Mouse (Mus musculus) urinary bladder, postnatal 25 days (tissue): ENCODE measurements around the gene Mta1.

Source experiments
- DNase-seq: peaks from one replicate; pipeline ENCODE4 v3.0.0; 2022; ENCODE audit warnings: low spot score

Gene Mta1

DNA sequence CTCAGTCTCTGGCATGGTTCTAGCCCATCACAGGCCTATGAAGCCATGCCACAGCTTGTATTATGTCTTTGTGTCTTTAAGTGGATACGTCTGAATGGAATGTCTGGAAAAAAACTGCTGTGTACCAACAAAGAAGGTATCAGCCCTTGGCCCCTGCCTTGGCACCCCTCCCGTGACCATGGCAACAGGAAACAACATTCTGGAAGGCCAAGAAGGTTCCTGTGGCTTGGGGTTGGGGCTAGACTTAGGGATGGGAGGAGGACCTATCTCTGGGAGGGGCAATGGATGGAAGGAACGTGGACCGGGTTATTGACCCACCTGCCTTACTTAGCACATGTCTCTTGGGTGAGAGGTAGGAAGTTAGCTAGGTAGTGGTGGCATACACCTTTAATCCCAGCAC is 51.3 kb downstream of the Mta1 start:
- DNase-seq, result no peak

DNA sequence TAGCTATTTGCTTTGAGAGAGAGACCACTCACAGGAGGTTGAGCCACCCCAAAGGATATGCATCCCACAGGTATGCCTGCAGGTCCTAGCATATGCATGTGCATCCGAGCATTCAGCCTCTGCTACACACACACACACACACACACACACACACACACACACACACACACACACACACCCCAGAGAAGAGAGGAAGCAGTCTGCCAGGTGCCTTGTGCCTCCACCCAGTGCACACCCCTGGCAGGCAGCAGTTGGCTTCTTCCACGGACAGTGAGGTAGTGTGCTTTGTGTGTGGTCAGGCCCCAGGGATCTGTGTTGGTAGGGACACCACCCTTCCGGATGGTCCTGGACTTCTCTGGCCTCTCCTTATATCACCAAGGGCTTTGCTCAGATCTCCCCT is 51.8 kb downstream of the Mta1 start:
- no peak for DNase-seq

DNA sequence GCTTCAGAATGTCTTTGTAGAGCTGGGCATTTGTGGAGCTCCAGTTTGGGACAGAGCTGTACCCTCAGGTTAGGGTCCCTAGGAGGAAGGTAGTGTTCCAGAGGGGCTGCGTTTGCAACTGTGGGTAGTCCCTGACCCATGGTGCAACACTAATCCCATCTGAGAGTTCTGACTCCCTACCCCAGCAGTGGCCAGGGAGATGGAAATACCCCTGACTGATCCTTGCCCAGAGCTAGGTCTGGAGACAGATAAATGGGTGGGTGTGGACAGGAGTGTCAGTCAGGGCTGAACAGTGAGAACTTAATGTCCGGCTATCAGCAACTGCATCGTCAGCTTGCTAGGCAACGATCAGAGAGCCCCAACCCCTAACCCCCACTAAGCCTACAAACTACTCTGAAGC is 52.5 kb downstream of the Mta1 start:
- no peak for DNase-seq

DNA sequence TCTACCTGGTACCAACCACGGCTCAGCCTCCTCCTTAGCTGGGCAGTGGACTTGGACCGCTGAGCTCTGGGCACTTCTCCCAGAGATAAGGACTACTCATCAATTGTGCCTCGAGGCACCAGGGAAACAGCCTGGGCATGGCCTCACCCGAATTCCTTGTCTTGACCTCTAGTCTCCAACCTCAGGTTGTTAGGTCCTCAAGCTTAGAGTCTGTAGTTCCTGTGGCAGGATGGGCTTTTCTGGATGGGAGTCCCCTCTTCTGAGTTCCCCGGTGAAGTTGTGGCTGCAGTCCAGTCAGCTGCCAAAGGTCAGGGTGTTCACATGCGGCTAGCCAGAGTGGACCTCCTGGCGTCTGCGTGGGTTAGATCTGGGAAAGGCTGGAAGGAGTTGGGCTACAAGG is 53.0 kb downstream of the Mta1 start:
- no peak for DNase-seq

DNA sequence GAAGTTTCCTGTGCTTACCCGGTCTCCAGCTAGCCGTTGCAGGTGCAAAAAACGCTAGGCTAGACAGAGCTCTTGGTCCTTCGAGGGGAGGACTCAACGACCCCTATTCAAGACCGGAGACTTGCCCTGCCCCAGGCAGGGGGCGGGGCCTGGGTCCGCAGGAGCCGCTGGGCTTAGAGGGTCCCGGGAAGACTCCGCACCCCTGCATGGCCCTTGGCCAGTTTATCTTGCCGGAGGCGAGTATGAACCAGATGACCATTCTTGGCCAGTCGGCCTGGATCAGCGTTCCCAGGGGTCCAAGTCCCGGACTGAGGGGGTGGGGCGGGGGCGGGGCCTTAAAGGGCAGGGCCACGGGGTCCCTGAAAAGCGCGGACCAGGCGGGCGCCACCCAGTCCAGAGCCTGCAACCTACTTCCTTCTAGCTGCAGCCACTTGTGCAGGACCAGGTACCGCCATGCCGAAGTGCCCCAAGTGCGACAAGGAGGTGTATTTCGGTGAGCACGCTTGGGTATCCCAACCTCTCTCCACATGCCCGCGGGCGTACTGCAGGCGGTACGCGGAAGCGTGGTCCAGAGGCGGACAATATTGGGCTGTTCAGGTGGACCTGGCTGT is 53.7 kb downstream of the Mta1 start:
- DNase-seq, result no peak

DNA sequence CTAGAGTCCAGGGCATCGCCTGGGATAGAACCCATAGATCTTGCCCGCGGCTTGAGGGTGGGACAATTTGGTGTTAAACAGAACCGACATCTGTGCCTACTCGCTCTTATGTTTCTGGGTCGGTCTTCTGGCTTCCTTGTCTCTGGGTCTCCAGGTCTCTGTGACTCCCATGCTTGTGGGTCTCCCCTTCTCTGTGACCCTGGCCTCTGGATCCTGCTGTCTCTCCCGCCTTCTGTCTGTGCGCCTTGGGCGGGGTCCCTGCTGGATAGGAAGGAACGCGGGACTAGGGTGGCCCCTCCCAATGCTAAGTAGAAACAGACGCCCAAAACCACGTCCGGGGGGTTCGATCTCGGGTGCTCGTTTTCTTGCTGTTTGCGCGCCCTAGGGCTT is 54.2 kb downstream of the Mta1 start:
- DNase-seq, result no peak

DNA sequence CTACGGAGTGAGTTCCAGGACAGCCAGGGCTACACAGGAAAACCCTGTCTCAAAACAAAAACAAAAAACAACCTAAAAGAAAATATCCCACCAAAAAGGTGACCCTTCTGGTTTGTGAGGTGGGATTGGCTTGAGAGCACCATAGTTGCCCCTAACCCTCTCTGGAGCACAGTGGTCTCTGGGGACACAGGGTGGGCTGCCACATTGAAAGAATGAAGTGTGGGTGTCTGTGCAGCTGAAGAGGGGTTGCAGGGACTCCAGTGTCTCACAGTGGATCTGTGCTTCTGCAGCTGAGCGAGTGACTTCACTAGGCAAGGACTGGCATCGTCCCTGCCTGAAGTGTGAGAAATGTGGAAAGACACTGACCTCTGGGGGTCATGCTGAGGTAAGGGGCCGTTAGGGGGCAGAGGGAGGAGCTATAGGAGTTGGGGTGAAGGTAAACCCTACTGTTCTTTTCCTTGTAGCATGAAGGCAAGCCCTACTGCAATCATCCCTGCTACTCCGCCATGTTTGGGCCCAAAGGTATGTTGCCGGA is 55.0 kb downstream of the Mta1 start:
- no peak for DNase-seq

DNA sequence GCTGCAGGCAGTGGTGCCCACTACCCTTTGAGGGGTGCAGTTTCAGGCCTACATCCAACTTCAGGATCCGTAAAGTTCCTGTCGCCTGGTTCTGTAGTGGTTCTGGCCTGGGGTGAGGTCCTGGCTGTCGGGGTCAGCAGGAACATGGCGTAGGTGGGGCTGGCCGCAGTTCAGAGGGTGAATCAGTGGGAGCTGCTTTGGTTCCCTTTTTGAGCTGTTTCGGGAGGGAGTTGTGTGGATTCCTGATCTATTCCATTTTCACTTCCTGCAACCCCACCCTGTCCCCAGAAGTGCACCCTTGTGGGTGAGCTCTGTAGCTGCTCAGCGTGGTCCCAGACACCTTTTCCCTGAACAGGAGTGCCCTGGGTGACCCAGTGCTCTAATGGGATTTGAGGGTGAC is 55.9 kb downstream of the Mta1 start:
- no peak for DNase-seq

DNA sequence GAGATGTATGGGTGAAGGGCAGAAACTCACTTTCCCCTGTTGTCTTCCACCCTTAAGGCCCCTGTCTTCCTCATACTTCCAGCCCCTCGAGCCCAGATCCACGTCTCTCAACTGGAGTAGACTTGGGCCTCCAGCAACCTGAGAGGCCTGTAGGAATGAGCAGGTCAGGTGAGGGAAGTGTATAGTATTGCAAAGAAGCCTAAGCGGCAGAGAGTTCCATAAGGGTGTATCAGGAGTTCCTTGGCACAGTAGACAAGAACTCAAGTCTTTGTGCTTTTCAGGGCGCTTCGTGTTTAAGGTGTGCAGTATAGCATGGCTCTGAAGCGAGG is 56.6 kb downstream of the Mta1 start:
- DNase-seq, result no peak

DNA sequence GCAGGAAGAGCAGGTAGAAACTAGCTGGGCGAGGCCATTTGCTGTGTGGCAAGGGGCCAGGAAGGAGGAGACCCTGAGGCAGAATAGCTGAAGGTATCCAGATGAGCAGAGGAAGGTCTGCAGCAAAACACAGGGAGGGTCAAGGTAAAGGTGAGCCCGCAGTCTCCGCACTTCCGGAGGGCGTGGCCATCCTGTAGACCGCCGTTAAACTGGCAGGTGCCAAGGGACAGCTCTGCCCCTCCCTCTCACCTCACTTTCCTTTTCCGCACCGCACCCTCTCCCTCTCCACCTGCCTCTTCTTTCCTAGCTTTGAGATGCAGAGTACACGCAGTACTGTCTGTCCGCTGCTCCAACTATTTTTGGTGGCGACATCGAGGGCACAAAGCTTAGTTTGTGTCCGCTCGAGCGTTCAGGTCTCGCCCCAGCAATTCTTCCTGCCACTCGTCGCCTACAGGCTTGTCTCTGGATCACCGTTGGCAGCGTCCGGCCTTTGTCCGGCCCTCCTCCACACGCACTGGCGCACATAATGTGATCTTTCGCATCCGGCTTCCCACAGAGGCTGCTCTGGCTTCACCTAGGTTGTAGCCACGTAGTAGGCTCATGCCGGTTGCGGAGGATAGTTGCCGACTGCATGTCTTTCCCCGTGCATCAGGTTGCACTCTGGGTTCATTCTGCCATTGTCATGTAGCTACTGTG is 57.1 kb downstream of the Mta1 start:
- no peak for DNase-seq

DNA sequence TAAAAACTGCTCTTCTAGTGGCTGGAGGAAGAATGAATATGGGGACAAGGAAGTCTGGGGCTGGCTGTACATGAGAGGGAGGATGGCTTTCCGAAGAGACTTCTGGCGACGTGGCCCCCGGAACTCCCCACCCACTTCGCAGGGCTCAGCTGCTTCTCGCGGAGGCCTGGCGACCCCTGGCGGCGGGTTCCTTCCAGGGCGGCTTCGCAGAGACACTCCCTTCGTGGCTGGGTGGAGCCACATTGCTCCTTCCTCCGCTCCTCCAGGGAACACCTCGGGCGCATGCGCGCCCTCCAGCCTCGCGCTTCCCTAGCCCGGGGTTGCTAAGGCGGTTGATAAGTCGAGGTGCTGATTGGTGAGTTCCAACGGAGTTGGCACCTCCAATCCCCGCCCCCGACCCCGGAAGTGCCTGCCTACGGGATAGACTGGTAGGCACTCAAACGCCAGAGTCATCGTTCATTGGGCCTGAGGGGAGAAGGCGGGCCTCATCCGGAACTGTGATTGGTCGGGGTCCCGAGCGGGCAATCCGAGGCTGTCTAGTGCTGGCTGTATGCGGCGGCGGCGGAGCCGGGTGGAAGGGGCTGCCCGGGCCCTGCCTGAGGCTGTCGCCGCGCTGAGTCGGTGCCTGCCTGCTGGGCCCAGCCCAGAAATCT is 57.9 kb downstream of the Mta1 start, which contains the start of gene Tedc1:
Gene Tedc1 (plus strand): TSS at position 535 of the 653 bp plus-strand sequence.
- DNase-seq, result peak; percentile 99

DNA sequence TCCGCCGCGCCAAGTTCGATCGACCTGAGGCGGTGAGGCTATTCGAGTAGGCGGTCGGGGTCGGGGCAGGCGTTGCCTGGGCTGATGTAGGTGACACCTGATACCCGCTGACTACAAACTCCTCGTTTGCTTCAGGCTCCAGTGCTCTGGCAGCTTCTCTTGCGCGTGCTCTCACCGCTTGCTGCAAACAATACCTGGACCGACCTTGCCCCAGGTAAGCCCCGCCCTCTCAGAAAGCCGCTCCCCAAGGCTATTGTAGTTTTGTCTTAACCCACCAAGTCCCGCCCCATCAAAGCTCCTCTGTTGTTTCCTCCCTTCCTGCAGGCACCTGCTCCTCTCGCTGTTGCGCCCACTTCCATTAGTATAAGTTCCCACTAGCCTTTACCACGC is 58.5 kb downstream of the Mta1 start:
- DNase-seq, result no peak

DNA sequence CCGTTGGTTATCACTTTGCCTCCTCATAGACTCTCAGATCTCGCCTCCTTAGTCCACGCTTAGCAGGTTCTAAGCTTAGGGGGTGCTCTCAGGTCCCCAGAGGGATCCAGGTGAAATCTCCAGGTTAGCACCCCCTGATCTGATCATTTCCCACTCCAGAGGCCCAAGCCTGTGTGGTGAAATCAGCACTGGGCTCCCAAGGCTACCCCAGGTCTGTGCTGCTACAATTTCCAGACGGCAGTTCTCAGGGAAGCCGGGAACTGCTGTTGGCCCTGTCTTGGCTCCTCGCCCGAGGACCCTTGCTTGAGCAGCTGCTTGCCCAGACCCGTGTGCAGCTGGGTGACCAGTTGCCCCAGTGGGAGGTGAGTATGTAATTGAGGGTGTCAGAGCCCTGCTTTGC is 58.9 kb downstream of the Mta1 start:
- no peak for DNase-seq

DNA sequence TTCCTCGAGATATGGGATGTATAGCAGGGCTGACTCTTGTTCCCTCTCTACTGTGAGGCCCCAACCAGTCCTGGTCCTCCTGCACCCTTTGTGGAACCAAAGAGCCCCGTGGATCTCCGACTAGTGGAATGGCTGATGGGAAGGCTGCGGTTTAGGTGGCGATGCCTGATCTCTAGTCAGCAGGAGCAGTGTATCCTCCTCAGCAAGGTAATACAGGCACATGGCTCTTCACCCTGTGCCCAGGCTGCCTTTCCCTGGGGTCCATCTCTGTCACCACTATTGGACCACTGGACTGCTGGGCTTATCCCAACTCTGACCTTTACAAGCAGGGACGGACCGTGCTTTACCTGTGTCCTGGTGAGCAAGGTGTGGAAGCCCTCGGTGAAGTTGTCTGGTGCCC is 59.4 kb downstream of the Mta1 start:
- no peak for DNase-seq

DNA sequence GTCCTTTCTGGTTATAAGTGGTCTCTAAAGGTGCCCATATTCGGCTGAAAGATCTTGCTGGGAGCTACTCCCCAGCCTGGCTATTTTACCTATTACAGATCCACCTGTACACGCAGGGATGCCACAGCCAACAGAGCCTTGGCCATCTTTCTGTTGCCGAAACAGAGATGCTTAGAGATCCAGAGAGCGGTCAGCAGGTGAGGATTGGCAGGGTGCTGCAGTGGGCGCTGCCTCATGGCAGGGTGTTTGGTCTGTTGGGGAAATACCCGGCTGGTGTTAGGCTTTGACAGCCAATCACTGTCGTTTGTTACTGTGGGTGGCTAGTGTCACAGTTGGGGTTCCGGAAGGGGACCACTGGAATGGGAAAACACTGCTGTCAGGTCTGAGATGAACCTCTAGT is 59.9 kb downstream of the Mta1 start:
- no peak for DNase-seq

DNA sequence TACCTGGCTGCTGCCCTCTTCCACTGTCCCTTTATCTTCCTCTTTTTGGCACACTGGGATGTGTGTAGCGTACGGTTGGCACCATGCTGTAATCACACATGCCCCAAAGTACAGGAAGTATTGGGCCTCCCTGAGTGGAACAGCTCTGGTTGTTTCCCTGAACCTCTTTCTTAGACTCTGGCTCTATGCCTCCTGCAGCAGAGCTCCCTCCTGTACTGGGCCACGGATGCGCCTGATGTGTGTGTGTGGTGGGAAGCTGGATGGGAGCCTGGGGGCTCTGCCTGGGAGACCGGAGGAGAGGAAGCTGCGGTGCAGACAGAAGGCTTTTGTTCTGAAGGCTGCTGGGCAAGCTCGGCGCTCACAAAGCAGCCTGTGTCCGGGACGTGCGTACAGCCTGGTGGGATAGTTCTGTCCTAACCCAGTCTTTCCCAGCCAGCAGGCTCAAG is 65.5 kb downstream of the Mta1 start:
- DNase-seq, result no peak

DNA sequence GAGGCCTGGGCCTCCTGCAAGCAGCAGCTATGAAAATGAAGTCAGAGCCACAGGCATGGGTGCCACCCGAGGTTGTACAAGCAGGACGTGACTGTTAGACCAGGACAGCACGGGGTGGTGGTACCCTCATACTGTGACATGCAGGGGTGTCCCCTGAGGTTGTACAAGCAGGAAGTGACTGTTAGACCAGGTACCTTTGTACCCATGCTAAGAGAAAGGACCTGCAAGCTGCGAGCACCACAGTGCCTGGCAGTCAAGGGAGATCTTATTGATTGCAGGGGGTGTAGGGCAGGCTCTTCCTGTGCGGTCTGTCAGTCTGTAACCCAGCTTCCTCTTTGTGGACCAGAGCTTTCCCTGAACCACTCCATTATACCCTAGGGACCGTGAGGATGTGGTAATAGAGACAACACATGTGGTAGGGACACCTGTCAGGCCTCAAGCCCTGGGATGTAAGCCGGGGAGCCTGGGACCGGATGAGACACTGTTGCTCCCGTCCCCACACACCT is 70.0 kb downstream of the Mta1 start:
- DNase-seq, result no peak

DNA sequence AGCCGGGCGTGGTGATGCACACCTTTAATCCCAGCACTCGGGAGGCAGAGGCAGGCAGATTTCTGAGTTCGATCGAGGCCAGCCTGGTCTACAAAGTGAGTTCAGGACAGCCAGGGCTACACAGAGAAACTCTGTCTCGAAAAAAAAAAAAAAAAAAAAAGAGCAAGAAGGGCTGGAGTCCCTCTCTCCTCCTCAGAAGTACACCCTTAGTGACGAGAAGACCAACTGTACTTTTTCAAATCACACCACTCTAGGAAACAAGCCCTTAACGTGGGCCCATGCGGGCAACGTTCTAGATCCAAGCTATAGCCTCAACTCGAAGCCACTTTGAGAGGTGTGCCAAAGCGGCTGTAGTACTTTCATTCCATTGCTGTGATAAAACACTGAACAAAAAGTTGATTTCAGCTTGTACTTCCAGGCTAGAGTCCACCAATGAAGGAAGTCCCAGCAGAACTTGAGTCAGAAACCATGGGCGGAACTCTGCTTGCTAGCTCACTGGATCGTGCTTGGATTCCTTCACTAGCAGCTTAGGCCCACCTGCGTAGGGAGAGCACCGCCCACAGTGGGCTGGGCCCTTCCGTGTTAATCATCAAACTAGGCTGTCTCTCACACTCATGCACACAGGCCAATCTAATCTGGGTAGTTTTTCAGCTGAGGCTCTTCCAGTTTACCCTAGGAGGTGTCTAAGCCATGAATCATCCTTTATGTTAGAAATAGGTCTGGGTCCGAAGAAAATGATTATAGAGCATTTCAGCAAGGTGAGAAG is 79.1 kb downstream of the Mta1 start:
- DNase-seq, result no peak

DNA sequence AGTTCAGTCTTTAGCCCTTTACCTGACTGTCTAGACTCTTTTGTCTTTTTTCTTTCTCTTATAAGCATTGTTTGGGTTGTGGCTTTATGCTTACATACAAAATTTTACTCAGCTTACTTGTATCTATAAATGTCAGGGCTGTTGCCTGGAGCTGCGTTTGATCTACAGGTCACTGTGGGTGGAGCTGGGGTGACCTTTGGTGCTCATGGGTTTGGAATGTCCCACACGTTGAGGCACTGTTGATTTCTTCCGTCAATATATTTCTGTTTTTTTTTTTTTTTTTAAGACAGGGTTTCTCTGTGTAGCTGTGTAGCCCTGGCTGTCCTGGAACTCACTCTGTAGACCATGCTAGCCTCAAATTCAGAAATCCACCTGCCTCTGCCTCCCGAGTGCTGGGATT is 82.9 kb downstream of the Mta1 start:
- no peak for DNase-seq

DNA sequence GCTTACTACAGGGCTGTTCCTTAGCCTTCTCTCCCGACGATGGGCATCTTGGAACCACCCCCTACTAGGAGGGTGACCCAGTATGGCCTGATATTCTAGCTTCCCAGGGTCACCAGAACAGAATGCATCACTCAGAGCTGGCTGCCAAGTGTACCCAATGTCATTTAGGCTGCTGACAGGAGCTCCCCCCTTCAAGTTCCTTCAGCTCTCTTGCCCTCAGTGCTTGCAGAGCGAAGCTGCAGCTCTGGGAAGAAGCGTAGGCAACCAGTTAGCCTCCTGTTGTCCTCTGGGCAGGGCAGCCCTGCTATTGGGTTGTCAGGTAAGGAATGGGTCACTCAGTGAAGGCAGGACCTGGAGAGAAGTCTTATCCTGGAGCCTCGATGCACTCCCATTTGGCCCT is 86.9 kb downstream of the Mta1 start:
- DNase-seq, result no peak

DNA sequence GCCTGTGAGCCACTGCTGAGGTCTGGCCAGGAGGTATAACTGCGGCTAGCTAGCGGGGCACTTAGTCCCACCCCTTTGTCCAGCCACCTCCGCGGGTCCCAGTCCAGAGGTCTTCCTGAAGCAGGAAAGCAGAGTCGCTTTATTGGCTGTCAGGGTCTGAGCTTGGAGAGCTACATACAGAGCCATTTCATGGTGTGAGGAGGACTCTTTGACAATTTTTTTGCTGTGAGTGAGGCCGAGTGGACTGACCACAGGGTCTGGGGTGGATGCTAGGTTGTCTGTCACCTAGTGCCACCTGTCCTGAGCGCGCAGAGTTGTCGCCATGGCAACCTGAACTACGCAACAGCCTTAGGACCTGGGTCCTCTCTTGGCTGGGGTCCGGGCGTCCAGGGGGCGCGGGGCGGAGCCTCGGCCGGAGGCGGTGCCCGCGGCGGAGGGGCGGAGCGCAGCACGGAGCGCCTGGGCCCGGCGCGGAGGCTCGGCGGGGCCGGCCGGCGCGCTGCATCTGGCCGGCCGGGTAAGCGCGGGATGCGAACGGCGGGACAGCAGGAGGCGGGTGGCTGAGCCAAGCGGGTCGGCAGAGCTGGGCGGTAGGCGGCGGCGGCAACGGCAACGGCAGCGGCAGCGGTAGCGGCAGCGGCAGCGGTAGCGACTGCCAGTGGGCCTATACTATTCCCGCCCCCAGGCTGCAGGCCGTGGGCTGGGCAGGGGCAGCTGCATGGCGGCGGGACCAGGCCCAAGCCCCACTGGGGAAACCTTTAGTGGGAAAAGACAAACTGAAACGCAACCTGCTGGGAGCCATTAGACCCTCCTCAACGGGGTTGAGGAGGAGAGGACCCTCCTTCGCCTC is 87.6 kb downstream of the Mta1 start, which contains the start of gene Tmem121:
Gene Tmem121 (plus strand): TSS at position 489 of the 850 bp plus-strand sequence.
- no peak for DNase-seq
